Mouse (Mus musculus) thymus, postnatal 25 days (tissue): ENCODE results near the gene Vps4b.

Experiments
- DNase-seq: peaks from one replicate; pipeline ENCODE4 v3.0.0; 2022

Vps4b gene

GRCm38 (mm10) chr1:106796542-106796924 lies at the start of gene Vps4b:
TSS of gene Vps4b (minus strand) at chr1:106796728.
- peak; percentile 93 for DNase-seq

DNA sequence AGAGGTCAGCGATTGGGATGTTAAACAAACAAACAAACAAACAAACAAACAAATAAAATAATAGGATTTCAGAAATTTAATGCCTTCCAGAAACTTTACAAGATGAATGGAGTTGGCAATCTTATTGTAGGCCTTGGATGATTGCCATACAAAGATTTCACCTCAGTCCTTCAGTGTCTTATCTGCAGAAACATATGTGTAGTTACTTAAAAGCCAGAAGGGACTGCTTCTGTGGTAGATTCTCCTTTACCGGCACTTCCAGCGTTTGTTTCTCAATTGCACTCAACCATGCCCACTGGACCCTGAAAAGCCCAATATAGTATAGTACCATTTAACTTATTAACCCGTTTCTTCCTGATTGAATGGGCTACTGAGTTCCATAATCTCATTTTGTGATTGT lies 32.3 kb upstream of the Vps4b start:
- no peak for DNase-seq

DNA sequence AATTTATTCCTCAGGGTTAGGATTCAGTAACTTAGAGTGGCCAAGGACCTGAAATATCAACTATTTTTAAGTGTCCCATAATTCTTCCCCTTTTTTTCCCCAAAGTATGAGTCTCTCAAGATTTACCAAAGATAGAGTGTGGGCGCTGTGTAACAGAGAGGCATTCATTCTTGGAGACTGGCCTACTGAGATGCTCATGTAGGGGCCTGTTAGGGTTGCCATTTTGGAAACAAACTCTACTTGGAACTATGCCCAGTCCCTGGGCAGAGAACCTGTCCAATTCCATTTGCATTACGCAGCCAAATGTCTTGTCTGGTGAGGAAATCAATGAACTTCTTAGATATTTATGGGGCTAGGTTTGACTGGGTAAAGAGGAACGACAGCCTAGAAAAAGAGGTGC lies 25.8 kb upstream of the Vps4b start:
- no peak for DNase-seq

GRCm38 (mm10) chr1:106818323-106818722 lies 21.8 kb upstream of the Vps4b start:
- no peak for DNase-seq

DNA sequence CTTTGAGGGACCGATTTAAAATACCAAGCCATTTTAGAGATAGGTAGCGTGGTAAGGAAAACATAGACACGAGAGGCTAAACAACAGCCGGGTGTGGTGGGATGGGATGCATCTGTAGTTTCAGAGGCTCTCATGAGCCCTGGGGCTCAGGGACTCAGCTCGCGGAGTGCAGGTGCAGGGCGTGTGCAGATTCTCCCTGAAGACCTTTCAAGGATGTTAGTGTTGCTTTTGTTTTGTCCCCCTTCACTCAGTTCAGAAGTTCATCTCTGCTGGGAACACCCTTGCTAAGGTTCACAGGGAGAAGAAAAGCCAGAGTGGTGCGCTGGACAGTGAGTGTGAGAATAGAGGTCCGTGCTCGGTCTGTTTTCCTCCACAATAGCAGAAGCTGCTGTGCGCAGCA lies 20.2 kb upstream of the Vps4b start:
- DNase-seq = peak; percentile 16

GRCm38 (mm10) chr1:106815265-106815664 lies 18.7 kb upstream of the Vps4b start:
- DNase-seq = no peak

- DNase-seq = no peak
Observed at GRCm38 (mm10) chr1:106814864-106815263, 18.3 kb upstream of the Vps4b start.

DNA sequence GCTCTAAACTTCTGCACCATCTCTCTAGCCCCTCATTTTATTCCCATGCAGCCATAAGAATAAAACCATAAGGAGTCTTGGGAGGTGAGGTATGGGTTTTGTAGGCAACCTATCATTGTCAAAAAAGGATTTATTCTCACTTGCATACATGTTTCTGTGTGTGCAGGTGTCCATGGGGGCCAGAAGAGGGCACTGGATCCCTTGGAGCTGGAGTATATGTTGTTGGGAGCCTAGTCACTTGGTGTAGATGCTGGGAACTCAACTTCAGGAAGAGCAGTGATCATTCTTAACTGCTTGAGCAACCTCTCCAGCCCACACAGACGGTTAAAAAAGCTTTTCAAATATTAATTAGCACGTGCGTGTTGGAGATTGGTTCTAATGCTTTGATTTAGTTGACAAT lies 3.4 kb upstream of the Vps4b start:
- no peak for DNase-seq

DNA sequence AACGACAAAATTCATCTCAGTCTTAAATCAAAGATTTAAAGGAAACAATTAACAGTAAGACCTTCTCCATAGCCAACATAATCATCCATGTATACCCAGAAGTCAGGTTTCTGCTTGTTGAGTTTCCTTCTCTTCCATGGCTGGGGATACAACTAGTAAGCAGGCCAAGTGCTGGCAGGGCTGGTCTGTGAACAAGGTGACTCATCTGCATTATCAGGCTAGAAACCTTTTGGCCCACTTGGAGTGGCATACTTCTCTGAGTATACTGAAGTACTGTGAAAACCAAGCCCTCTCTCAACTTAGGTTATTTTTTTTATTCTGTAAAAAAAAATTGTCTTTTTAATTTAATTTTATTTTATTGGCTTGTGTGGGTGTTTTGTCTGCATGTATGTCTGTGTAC lies 2.9 kb upstream of the Vps4b start:
- DNase-seq = no peak

GRCm38 (mm10) chr1:106796987-106797779 lies 655 bp upstream of the Vps4b start:
- no peak for DNase-seq

- DNase-seq = no peak
Observed at GRCm38 (mm10) chr1:106795634-106796541, 640 bp downstream of the Vps4b start.

GRCm38 (mm10) chr1:106774896-106775295 lies 21.6 kb downstream of the Vps4b start:
- DNase-seq = no peak

DNA sequence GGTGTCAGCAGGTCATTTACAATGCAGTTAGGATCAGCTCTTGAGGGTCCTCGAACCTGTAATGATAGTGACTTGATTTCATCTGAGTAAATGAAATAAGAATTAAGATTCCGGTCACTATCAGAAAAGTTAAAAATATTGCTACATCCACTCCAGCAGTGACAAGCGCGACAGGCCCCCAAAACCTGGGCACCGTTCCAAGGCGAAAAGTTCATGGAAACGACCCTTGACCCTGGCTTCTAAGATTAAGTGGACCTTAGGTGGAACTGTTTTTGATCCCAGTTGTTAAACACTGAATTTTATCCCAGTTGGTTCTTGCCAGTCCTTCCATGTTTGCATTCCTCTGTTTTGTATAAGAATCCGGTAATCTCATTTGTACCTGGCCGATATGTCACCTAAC lies 22.4 kb downstream of the Vps4b start:
- DNase-seq = no peak

GRCm38 (mm10) chr1:106768773-106769172 lies 27.8 kb downstream of the Vps4b start:
- no peak for DNase-seq

DNA sequence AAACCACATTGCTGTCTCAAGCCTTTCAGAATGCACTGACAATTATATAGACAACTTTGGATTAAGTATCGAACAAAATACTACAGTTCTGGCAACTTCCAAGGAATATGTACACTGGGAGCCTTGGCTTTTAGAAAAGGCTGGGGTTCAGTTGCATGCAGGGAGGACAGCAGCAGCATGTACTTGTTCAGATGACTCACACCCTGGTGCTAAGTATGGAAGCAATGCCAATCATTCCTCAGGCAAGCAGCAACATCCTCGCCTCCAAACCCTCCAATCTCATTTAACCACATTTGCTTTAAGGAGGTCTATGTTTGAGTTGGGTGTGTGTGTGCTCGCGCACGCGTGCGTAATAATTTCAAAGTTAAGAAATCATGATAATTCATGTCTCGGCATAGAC lies 30.8 kb downstream of the Vps4b start:
- DNase-seq = no peak

DNA sequence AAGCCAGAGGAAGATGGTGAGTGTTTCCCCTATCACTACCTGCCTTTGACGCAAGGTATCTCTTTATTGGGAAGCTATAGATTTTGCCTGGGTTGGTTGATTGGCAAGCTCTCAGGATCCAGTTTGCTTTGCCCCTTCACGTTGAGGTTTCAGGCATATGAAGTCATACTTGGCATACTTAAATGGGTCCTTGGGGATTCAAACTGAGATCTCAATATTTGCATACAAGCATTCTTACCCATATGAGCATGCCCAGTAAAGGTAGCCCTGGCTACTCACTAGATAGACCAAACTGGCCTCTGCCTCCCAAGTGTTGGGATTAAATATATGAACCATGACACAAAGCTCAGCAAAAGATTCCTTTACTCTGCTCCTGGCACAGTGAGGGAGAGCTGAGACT lies 31.7 kb downstream of the Vps4b start:
- DNase-seq = no peak

- no peak for DNase-seq
Observed at GRCm38 (mm10) chr1:106764281-106764680, 32.2 kb downstream of the Vps4b start.

GRCm38 (mm10) chr1:106760750-106761149 lies 35.8 kb downstream of the Vps4b start:
- no peak for DNase-seq

DNA sequence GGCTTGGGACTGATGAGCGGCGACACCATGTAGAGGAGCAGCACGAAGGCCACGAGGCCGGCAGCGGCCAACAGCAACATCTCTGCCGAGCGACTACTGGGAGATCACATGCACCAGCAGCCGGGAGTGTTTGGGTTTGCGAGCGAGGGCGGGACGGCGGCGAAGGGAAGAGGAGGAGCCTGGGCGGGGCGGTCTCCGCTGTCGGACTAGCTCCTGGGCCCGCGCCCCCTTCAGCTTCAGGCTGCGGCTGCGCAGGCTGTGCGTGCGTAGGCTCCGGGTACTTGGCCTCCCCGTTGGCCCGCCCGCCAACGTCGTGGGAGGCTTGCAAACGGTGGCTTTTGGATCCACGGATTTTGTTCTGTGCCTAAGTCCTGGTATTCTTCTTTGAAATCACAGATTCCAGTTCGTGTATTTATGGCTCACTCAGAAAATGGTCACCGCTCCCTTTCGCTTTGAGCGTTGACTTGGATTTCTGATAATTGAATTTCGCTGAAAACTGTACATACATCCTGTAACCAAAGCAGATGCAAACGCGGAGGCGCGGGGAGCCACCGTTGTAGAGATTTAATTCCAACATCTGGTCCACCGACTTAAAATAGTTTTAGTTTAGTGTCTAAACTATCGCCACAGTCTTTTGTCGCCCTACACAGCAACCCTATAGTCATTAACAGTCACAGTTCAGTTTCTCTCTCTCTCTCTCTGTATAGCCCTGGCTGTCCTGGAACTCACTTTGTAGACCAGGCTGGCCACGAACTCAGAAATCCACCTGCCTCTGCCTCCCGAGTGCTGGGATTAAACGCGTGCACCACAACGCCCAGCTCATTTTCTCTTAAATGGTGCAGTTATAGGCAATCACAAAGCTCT lies 36.7 kb downstream of the Vps4b start, which contains the start of gene Kdsr:
Gene Kdsr, minus strand, starts transcription at position 156 of the 864 bp plus-strand sequence.
- peak; percentile 95 for DNase-seq

DNA sequence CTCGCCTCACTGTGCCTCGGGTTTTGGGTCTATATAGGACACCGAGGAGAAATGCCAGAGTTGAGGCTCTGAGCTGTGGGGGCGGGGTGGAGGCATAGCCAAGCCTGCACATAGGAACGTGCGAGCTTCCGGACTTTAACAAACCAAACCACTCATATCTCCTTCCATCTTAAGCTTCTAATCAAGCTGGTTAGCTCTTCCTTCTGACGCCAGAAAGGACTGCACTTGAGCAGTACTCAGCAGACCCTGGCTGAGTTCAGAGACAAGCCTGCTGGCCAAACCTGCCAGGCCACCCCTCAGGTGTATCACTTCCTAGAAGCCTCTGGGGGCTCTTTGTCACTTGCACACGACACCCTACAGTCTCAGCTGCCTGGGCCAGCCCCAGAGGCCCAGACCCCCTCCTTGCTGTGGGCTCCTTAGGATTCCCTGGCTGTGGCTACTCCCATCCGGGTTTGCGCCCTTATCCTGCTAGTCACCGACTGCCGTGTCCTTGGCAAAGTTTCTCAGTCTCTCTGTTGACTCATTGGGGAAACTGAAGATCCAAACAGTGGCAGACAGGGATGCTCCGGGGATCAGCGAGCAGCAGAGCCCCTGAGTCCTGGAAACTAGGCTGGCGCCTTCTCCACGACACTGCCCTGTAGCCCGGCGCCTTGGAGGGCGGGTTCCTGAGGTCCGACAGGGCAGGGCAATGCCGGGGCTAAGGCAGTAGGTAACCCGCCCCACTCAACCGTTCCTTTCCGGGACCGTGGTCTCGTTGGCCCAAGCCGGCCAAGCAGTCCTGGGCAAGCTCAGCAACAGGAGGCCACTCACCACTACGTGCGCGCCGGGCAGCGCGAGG lies 37.6 kb downstream of the Vps4b start:
- peak; percentile 49 for DNase-seq

GRCm38 (mm10) chr1:106756633-106757032 lies 39.9 kb downstream of the Vps4b start:
- no peak for DNase-seq

DNA sequence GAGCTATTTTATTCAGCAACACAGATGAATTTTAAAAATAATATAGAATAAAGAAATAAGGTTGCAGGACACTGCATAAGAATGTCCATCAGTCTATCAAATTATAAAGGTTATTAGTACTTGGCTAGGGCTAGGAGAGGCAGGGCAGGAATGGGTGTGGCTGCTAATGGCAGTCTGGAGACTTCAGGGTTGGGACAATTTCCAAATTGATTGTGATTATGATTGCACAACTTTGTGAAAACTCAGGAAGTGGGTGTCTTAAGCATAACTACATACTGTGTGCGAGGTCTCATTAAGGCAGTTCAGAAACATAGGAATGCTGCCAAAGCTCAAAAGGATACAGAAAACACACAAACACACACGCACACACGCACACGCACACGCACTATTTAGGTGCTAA lies 44.5 kb downstream of the Vps4b start:
- DNase-seq = no peak
